Mouse (Mus musculus) liver, embryonic 14.5 days (tissue): ENCODE measurements around the gene Magi1.

Source experiments
- CTCF ChIP-seq: IDR thresholded peaks from 2 replicates; pipeline ENCODE4 v1.5.1; 2016; ENCODE audit warnings: antibody characterized with exemption, low read depth, control low read depth
- EP300 ChIP-seq: IDR thresholded peaks from 2 replicates; pipeline ENCODE4 v1.6.1; 2016; ENCODE audit warnings: antibody characterized with exemption, low read depth

GRCm38 (mm10) chr6:93890011-93890410 is 393.7 kb downstream of the Magi1 start:
- TF ChIP-seq CTCF = no peak
- no peak for TF ChIP-seq EP300
